ENCODE assay signal across 23 mouse cellular contexts in the genomic region with DNA sequence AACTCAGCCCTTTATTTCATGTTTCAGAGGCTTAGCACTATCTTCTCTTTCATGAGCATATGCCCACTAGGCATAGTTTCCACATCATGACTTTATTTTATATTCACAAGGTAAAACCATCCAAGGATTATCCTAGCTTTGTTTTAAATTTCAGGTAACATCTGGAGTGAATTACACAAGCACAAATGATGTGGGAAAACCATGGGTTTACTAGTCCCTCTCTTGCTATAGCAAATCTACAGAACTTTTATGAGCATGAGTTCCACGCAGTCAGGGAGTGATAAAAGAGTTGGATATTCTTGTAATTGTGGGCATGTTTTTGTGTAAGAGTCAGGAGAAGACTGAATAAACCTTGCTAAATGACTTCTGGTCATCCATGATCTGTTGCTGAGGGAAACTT.
DNase-seq lines count a peak whose midpoint lies in the region; ATAC-seq and TF ChIP-seq lines count a peak whose summit lies in the region.
"Had no signal": no experiment of that assay in that cellular context is flagged by ENCODE, and none has a peak within 500 bp of the region (broad histone marks: within the 10 kb centered on the region; RNA-seq: fewer than 3 reads in every experiment).

No protein-coding gene starts in this region.

- no peaks in the 10 kb centered on the region for H3K36me3 ChIP-seq in limb, embryonic 11.5 days (ENCODE audit: control insufficient read depth, insufficient read depth, low read length)
- H3K36me3 ChIP-seq in limb, embryonic 10.5 days: no peaks in the 10 kb centered on the region
- no peaks in the 10 kb centered on the region for H3K36me3 ChIP-seq in limb, embryonic 13.5 days
- H3K36me3 ChIP-seq in liver, postnatal 0 days (replicated peaks; ENCODE audit: insufficient read depth, low read length): no peaks in the 10 kb centered on the region
- H3K36me3 ChIP-seq: embryonic facial prominence, embryonic 10.5 days; embryonic facial prominence, embryonic 12.5 days; forebrain, embryonic 15.5 days; G1E had no signal

- no peaks in the 10 kb centered on the region for H3K27me3 ChIP-seq in limb, embryonic 11.5 days (ENCODE audit: control insufficient read depth, insufficient read depth, low read length)
- H3K27me3 ChIP-seq in limb, embryonic 10.5 days (ENCODE audit: low read depth, poor library complexity, severe bottlenecking): no peaks in the 10 kb centered on the region
- H3K27me3 ChIP-seq in limb, embryonic 13.5 days: no peaks in the 10 kb centered on the region
- H3K27me3 ChIP-seq in liver, postnatal 0 days (ENCODE audit: insufficient read depth, low read length): no peaks in the 10 kb centered on the region
- H3K27me3 ChIP-seq: CH12.LX; embryonic facial prominence, embryonic 12.5 days; forebrain, embryonic 13.5 days; forebrain, embryonic 15.5 days; Patski had no signal

- no peaks in the 10 kb centered on the region for H3K9me3 ChIP-seq in limb, embryonic 11.5 days (ENCODE audit: control insufficient read depth, low read length)
- no peaks in the 10 kb centered on the region for H3K9me3 ChIP-seq in limb, embryonic 10.5 days (replicated peaks)
- peaks cover 3% of the 10 kb centered on the region; the same call in 1 of the 2 replicates for H3K9me3 ChIP-seq in limb, embryonic 13.5 days
- no peaks in the 10 kb centered on the region for H3K9me3 ChIP-seq in liver, postnatal 0 days (ENCODE audit: low read length)
- H3K9me3 ChIP-seq: embryonic facial prominence, embryonic 10.5 days; embryonic facial prominence, embryonic 12.5 days; forebrain, embryonic 13.5 days; forebrain, embryonic 15.5 days had no signal

- no peak overlapping the region for H3K4me3 ChIP-seq in limb, embryonic 11.5 days (ENCODE audit: low read depth, low read length)
- H3K4me3 ChIP-seq in limb, embryonic 10.5 days: no peak overlapping the region
- no peak overlapping the region for H3K4me3 ChIP-seq in limb, embryonic 13.5 days
- no peak overlapping the region for H3K4me3 ChIP-seq in liver, postnatal 0 days (ENCODE audit: low read depth, low read length)
- H3K4me3 ChIP-seq: embryonic facial prominence, embryonic 10.5 days; embryonic facial prominence, embryonic 12.5 days; forebrain, embryonic 13.5 days; forebrain, embryonic 15.5 days had no signal

- H3K4me2 ChIP-seq in limb, embryonic 11.5 days (ENCODE audit: low read depth, severe bottlenecking): no peak overlapping the region
- H3K4me2 ChIP-seq in limb, embryonic 13.5 days (replicated peaks): no peak overlapping the region
- H3K4me2 ChIP-seq in liver, postnatal 0 days (ENCODE audit: low read depth, low read length): no peak overlapping the region
- H3K4me2 ChIP-seq: embryonic facial prominence, embryonic 12.5 days; forebrain, embryonic 13.5 days; forebrain, embryonic 15.5 days had no signal

- H3K4me1 ChIP-seq in limb, embryonic 11.5 days (ENCODE audit: control insufficient read depth, insufficient read depth, low read length): no peaks in the 10 kb centered on the region
- peaks cover 13% of the 10 kb centered on the region; the same call in 1 of the 2 replicates for H3K4me1 ChIP-seq in limb, embryonic 10.5 days
- peaks cover 27% of the 10 kb centered on the region for H3K4me1 ChIP-seq in limb, embryonic 13.5 days
- no peaks in the 10 kb centered on the region for H3K4me1 ChIP-seq in liver, postnatal 0 days (ENCODE audit: insufficient read depth)
- H3K4me1 ChIP-seq: embryonic facial prominence, embryonic 10.5 days had no signal

- no peak overlapping the region for H3K27ac ChIP-seq in limb, embryonic 11.5 days (replicated peaks; ENCODE audit: low read depth, low read length)
- no peak overlapping the region for H3K27ac ChIP-seq in limb, embryonic 10.5 days
- H3K27ac ChIP-seq in limb, embryonic 13.5 days: no peak overlapping the region
- H3K27ac ChIP-seq in liver, postnatal 0 days (ENCODE audit: low read depth): no peak overlapping the region
- H3K27ac ChIP-seq: embryonic facial prominence, embryonic 10.5 days; embryonic facial prominence, embryonic 12.5 days; forebrain, embryonic 13.5 days; forebrain, embryonic 15.5 days had no signal

- no peak for TF ChIP-seq CTCF in liver, postnatal 0 days (IDR thresholded peaks at IDR 0.05; ENCODE audit: low read depth)

- no peak for DNase-seq in limb, embryonic 11.5 days (ENCODE audit: low spot score)
- DNase-seq in limb, embryonic 10.5 days (ENCODE audit: low spot score): no peak
- DNase-seq in liver, postnatal 0 days: no peak
- no peak for DNase-seq in thymus, postnatal 0 days (ENCODE audit: low spot score)
- DNase-seq: adrenal gland, adult 8-10 months; adrenal gland, postnatal 14 days; adrenal gland, postnatal 36 days; B cell, adult 2 months; cerebellum, adult 11-12 months; cerebellum, adult 2 months; cerebellum, adult 9-10 months; cerebellum, postnatal 10 days; cerebellum, postnatal 25 days had no signal

- no peak for TF ChIP-seq EP300 in liver, postnatal 0 days (IDR thresholded peaks at IDR 0.05; ENCODE audit: low read depth)

- H3K9ac ChIP-seq in limb, embryonic 11.5 days (ENCODE audit: low read length): no peak overlapping the region
- no peak overlapping the region for H3K9ac ChIP-seq in limb, embryonic 13.5 days
- H3K9ac ChIP-seq in liver, postnatal 0 days (replicated peaks): no peak overlapping the region
- H3K9ac ChIP-seq: embryonic facial prominence, embryonic 12.5 days; forebrain, embryonic 13.5 days; forebrain, embryonic 15.5 days had no signal

- 0 out of 2 replicates have a peak, but pooled peaks have one; percentile 57 for ATAC-seq in limb, embryonic 11.5 days (ENCODE audit: insufficient number of reproducible peaks, low FRiP score, low TSS enrichment, low read depth)
- peak; percentile 83 for ATAC-seq in limb, embryonic 13.5 days (ENCODE audit: low FRiP score, low read depth)
- ATAC-seq in liver, postnatal 0 days: no peak
- ATAC-seq: activated CD4-positive, CD25-positive, alpha-beta regulatory T cell, adult 4 months; CD4-positive, CD25-positive, alpha-beta regulatory T cell, adult 4 months; forebrain, embryonic 13.5 days; forebrain, embryonic 15.5 days; Patski had no signal

- 19% methylated on average over 1 of the region's 1 CpGs for WGBS in limb, embryonic 11.5 days
- WGBS in limb, embryonic 10.5 days: 46% methylated on average over 1 of the region's 1 CpGs
- WGBS in limb, embryonic 13.5 days: 10% methylated on average over 1 of the region's 1 CpGs
- 58% methylated on average over 1 of the region's 1 CpGs for WGBS in liver, postnatal 0 days (ENCODE audit: insufficient replicate concordance)
